Mouse (Mus musculus) MEL (cell line): ENCODE results near the gene Rxfp2. TPM values are rescaled to one million over a fixed set of nuclear protein-coding genes. Genes with fewer than 3 reads are reported as not detected.

Source experiments
- DNase-seq: peaks from one replicate; pipeline ENCODE4 v3.0.0; 2011; ENCODE audit warnings: low read depth, low spot score
- H3K27ac ChIP-seq: 2 replicates; pipeline ENCODE4 v1.5.1; 2012; ENCODE audit warnings: low read depth, mild to moderate bottlenecking, control low read depth, low read length, moderate library complexity; ENCODE audit not compliant: control insufficient read depth
- H3K27me3 ChIP-seq, 2 experiments: fragments of 150-350 bp in 1 of 2; sonication (generic) in 1 of 2; 2 replicates each; pipeline ENCODE4 v1.6.1; 2012; ENCODE audit warnings: low read length in 2 of 2, mild to moderate bottlenecking in 2 of 2, improper control_type of control experiment in 1 of 2, moderate library complexity in 1 of 2; ENCODE audit not compliant: insufficient read depth in 2 of 2, control insufficient read depth in 1 of 2
- H3K36me3 ChIP-seq, 2 experiments: 2 replicates each; pipeline ENCODE4 v1.6.1; 2012 to 2014; ENCODE audit warnings: low read length in 2 of 2, improper control_type of control experiment in 1 of 2, inconsistent platforms in 1 of 2, mild to moderate bottlenecking in 1 of 2; ENCODE audit not compliant: insufficient read depth in 2 of 2, control insufficient read depth in 1 of 2
- H3K4me1 ChIP-seq, 2 experiments: fragments of 150-350 bp in 1 of 2; sonication (generic) in 1 of 2; 2 replicates each; pipeline ENCODE4 v1.6.1; 2012; ENCODE audit warnings: low read length in 2 of 2, improper control_type of control experiment in 1 of 2, mild to moderate bottlenecking in 1 of 2; ENCODE audit not compliant: insufficient read depth in 2 of 2, control insufficient read depth in 1 of 2
- H3K4me3 ChIP-seq, 2 experiments: fragments of 150-350 bp in 1 of 2; sonication (generic) in 1 of 2; 2 replicates each; pipeline ENCODE4 v1.5.1; 2012; ENCODE audit warnings: low read depth in 2 of 2, low read length in 2 of 2, mild to moderate bottlenecking in 2 of 2, moderate library complexity in 2 of 2, control low read depth in 1 of 2, improper control_type of control experiment in 1 of 2; ENCODE audit not compliant: control insufficient read depth in 1 of 2, insufficient read depth in 1 of 2
- H3K79me2 ChIP-seq: 2 replicates; pipeline ENCODE4 v1.6.1; 2012; ENCODE audit warnings: mild to moderate bottlenecking, low read length, moderate library complexity; ENCODE audit not compliant: control insufficient read depth, poor library complexity, insufficient read depth
- H3K9ac ChIP-seq: 2 replicates; pipeline ENCODE4 v1.6.1; 2012; ENCODE audit warnings: low read depth, mild to moderate bottlenecking, control low read depth, low read length, moderate library complexity; ENCODE audit not compliant: control insufficient read depth, poor library complexity, severe bottlenecking
- H3K9me3 ChIP-seq: fragments of 150-350 bp; sonication (generic); replicated peaks from 2 replicates; pipeline ENCODE4 v1.6.1; 2012; ENCODE audit warnings: mild to moderate bottlenecking, low read length, improper control_type of control experiment, moderate library complexity; ENCODE audit not compliant: insufficient read depth
- CHD1 ChIP-seq: IDR thresholded peaks from 2 replicates; pipeline ENCODE4 v1.6.1; 2012; ENCODE audit warnings: low read depth, mild to moderate bottlenecking, inconsistent platforms, low read length, improper control_type of control experiment
- CHD2 ChIP-seq: IDR thresholded peaks from 2 replicates; pipeline ENCODE4 v1.6.1; 2011; ENCODE audit warnings: low read length, improper control_type of control experiment
- CTCF ChIP-seq, 3 experiments: IDR thresholded peaks in 2 of 3; conservative IDR thresholded peaks in 1 of 3; 2 replicates each; pipeline ENCODE4 v1.5.1; 2011 to 2012; ENCODE audit warnings: low read length in 3 of 3, low read depth in 2 of 3, mild to moderate bottlenecking in 2 of 3, improper control_type of control experiment in 1 of 3, inconsistent platforms in 1 of 3, mixed read lengths in 1 of 3, moderate library complexity in 1 of 3; ENCODE audit not compliant: control insufficient read depth in 1 of 3, insufficient read depth in 1 of 3, poor library complexity in 1 of 3, severe bottlenecking in 1 of 3
- GABPA ChIP-seq: IDR thresholded peaks from 2 replicates; pipeline ENCODE4 v1.6.1; 2012; ENCODE audit warnings: low read depth, mild to moderate bottlenecking, inconsistent platforms, low read length, improper control_type of control experiment, moderate library complexity
- HCFC1 ChIP-seq: IDR thresholded peaks from 2 replicates; pipeline ENCODE4 v1.6.1; 2012; ENCODE audit warnings: low read depth, mild to moderate bottlenecking, inconsistent platforms, low read length, improper control_type of control experiment, moderate library complexity
- JUND ChIP-seq: IDR thresholded peaks from 2 replicates; pipeline ENCODE4 v1.6.1; 2011; ENCODE audit warnings: low read depth, mild to moderate bottlenecking, improper control_type of control experiment, low read length
- KAT2A ChIP-seq: conservative IDR thresholded peaks from 2 replicates; pipeline ENCODE4 v1.6.1; 2012; ENCODE audit warnings: low read depth, low read length, improper control_type of control experiment, inconsistent platforms
- MAX ChIP-seq: IDR thresholded peaks from 2 replicates; pipeline ENCODE4 v1.6.1; 2011; ENCODE audit warnings: low read length, improper control_type of control experiment
- MAZ ChIP-seq: IDR thresholded peaks from 2 replicates; pipeline ENCODE4 v1.6.1; 2012; ENCODE audit warnings: low read depth, mild to moderate bottlenecking, inconsistent platforms, low read length, improper control_type of control experiment
- NELFE ChIP-seq: IDR thresholded peaks from 2 replicates; pipeline ENCODE4 v1.6.1; 2011; ENCODE audit warnings: low read depth, low read length, improper control_type of control experiment
- RAD21 ChIP-seq: IDR thresholded peaks from 2 replicates; pipeline ENCODE4 v1.6.1; 2011; ENCODE audit warnings: mild to moderate bottlenecking, low read depth, low read length, improper control_type of control experiment
- SMC3 ChIP-seq: IDR thresholded peaks from 2 replicates; pipeline ENCODE4 v1.6.1; 2011; ENCODE audit warnings: low read depth, low read length, improper control_type of control experiment
- TAL1 ChIP-seq: IDR thresholded peaks from 2 replicates; pipeline ENCODE4 v1.6.1; 2012; ENCODE audit warnings: mild to moderate bottlenecking, inconsistent platforms, low read length, moderate library complexity, mixed read lengths
- UBTF ChIP-seq: IDR thresholded peaks from 2 replicates; pipeline ENCODE4 v1.6.1; 2012; ENCODE audit warnings: low read depth, mild to moderate bottlenecking, inconsistent platforms, low read length, improper control_type of control experiment, moderate library complexity, borderline replicate concordance; ENCODE audit not compliant: insufficient read depth
- USF1 ChIP-seq: IDR thresholded peaks from 2 replicates; pipeline ENCODE4 v1.6.1; 2014; ENCODE audit warnings: low read depth, mild to moderate bottlenecking, inconsistent platforms, low read length, improper control_type of control experiment, moderate library complexity
- USF2 ChIP-seq, 2 experiments: IDR thresholded peaks; 2 replicates each; pipeline ENCODE4 v1.6.1; 2011 to 2012; ENCODE audit warnings: improper control_type of control experiment in 2 of 2, low read length in 2 of 2, borderline replicate concordance in 1 of 2, inconsistent platforms in 1 of 2, low read depth in 1 of 2, mild to moderate bottlenecking in 1 of 2; ENCODE audit not compliant: insufficient read depth in 1 of 2
- ZKSCAN1 ChIP-seq: IDR thresholded peaks from 2 replicates; pipeline ENCODE4 v1.6.1; 2012; ENCODE audit warnings: low read depth, mild to moderate bottlenecking, inconsistent platforms, low read length, improper control_type of control experiment, moderate library complexity
- ZMIZ1 ChIP-seq: IDR thresholded peaks from 2 replicates; pipeline ENCODE4 v1.6.1; 2012; ENCODE audit warnings: low read depth, mild to moderate bottlenecking, inconsistent platforms, low read length, improper control_type of control experiment, moderate library complexity
- polyA plus RNA-seq, 2 experiments: library from polyadenylated mRNA; stranded (reverse) in 1 of 2; unstranded in 1 of 2; fragments of >175 nt in 1 of 2; fragments of >200 nt in 1 of 2; gene quantifications; 2 replicates each; pipeline versions ENCODE4 v1.2.1 to v1.2.4; 2012; ENCODE audit warnings: low replicate concordance in 2 of 2, low read depth in 1 of 2; ENCODE audit not compliant: insufficient read length in 2 of 2, insufficient read depth in 1 of 2, missing spikeins in 1 of 2
- total RNA-seq: library from RNA; depleted of rRNA; stranded (reverse); fragments of 300-350 nt; gene quantifications from 2 replicates; pipeline ENCODE4 v1.2.3, GENCODE M21; 2012

Gene Rxfp2
- total and polyA plus RNA-seq, 3 experiments: not detected

- DNase-seq: no peak
- Histone ChIP-seq H3K27me3 (no peaks in the 10 kb centered on the region), H3K27ac (no peak overlapping the region), H3K9ac (no peak overlapping the region), H3K4me3 (no peak overlapping the region), H3K4me1 (no peaks in the 10 kb centered on the region), H3K36me3 (no peaks in the 10 kb centered on the region), H3K79me2 (no peaks in the 10 kb centered on the region), H3K9me3 (no peaks in the 10 kb centered on the region; the same call in 1 of the 2 replicates)
- TF ChIP-seq CTCF (IDR thresholded peaks at IDR 0.05 in 2 of 3, conservative IDR thresholded peaks at IDR 0.05 in 1 of 3; ENCODE audit: control insufficient read depth in 1 of 3, insufficient read depth in 1 of 3, low read depth in 2 of 3, low read length in 3 of 3, poor library complexity in 1 of 3, severe bottlenecking in 1 of 3) (no peak; a peak in 1 of 6 replicates), ZKSCAN1 (no peak), TAL1 (no peak), KAT2A (no peak), SMC3 (no peak), USF2 (IDR thresholded peaks at IDR 0.05; ENCODE audit: borderline replicate concordance in 1 of 2, insufficient read depth in 1 of 2, low read depth in 1 of 2, low read length in 2 of 2) (no peak), HCFC1 (no peak), USF1 (no peak), JUND (no peak), CHD1 (no peak)
These were observed 23.9 kb upstream of the Rxfp2 start for GRCm38 (mm10) chr5:149994578-149994977.

GRCm38 (mm10) chr5:149996614-149997013 lies 21.9 kb upstream of the Rxfp2 start:
- no peak overlapping the region for H3K27ac ChIP-seq
- H3K27me3 ChIP-seq: no peaks in the 10 kb centered on the region
- no peak overlapping the region for H3K9ac ChIP-seq
- TF ChIP-seq RAD21 (peak; percentile 27), UBTF (no peak), NELFE (no peak), SMC3 (peak; percentile 35), ZMIZ1 (no peak), CTCF (IDR thresholded peaks at IDR 0.05 in 2 of 3, conservative IDR thresholded peaks at IDR 0.05 in 1 of 3; ENCODE audit: control insufficient read depth in 1 of 3, insufficient read depth in 1 of 3, low read depth in 2 of 3, low read length in 3 of 3, poor library complexity in 1 of 3, severe bottlenecking in 1 of 3) (peak; percentile 39 to 62 (median 41)), CHD2 (no peak), CHD1 (no peak), HCFC1 (no peak), USF1 (no peak), MAZ (no peak), MAX (no peak), USF2 (IDR thresholded peaks at IDR 0.05; ENCODE audit: borderline replicate concordance in 1 of 2, insufficient read depth in 1 of 2, low read depth in 1 of 2, low read length in 2 of 2) (no peak), GABPA (no peak), ZKSCAN1 (no peak)
- TF ChIP-seq, all 39 proteins: peak for 3
- DNase-seq: peak; percentile 34
- H3K4me3 ChIP-seq: no peak overlapping the region
- no peaks in the 10 kb centered on the region for H3K4me1 ChIP-seq
- H3K9me3 ChIP-seq: no peaks in the 10 kb centered on the region; the same call in 1 of the 2 replicates
- H3K36me3 ChIP-seq: no peaks in the 10 kb centered on the region
- no peaks in the 10 kb centered on the region for H3K79me2 ChIP-seq
